Mouse (Mus musculus) left cerebral cortex, adult 2 months (tissue): ENCODE measurements around the gene Fam102b. TPM values are rescaled to one million over a fixed set of nuclear protein-coding genes. Genes with fewer than 3 reads are reported as not detected.

ENCODE experiments used
- DNase-seq, 2 experiments: peaks; one replicate each; pipeline ENCODE4 v3.0.0; 2021 to 2022; ENCODE audit warnings: low spot score in 2 of 2, mixed read lengths in 1 of 2; ENCODE audit errors: extremely low spot score in 1 of 2
- H3K27ac ChIP-seq: fragments of 200-600 bp; 2 replicates; pipeline ENCODE4 v1.8.1; 2022
- H3K4me3 ChIP-seq: fragments of 200-600 bp; 2 replicates; pipeline ENCODE4 v1.8.1; 2022
- CTCF ChIP-seq: fragments of 200-600 bp; IDR thresholded peaks from 2 replicates; pipeline ENCODE4 v1.8.1; 2022; ENCODE audit warnings: antibody characterized with exemption, mild to moderate bottlenecking, moderate library complexity
- intact Hi-C: fragments of 180-260 bp; cut with DNase I; formaldehyde crosslinking; loops from one replicate; pipeline ENCODE4 v1.15.1; 2025
- total RNA-seq, 2 experiments: library from RNA; stranded (reverse); gene quantifications; 2 replicates each; pipeline ENCODE4 v1.2.3; 2021

Gene Fam102b
- total RNA-seq, 2 experiments from 2014 or later, result 29.6 to 35.0 TPM

GRCm38 (mm10) chr3:109005777-109006176 lies 21.6 kb downstream of the Fam102b start:
- H3K27ac ChIP-seq, result no peak overlapping the region
- no peak for DNase-seq
- TF ChIP-seq CTCF, result no peak
- no peak overlapping the region for H3K4me3 ChIP-seq
- intact Hi-C loops, result no loop called here

GRCm38 (mm10) chr3:108999173-108999572 lies 28.2 kb downstream of the Fam102b start:
- no peak for DNase-seq
- Histone ChIP-seq H3K4me3 (no peak overlapping the region), H3K27ac (no peak overlapping the region)
- intact Hi-C loops, result no loop called here
- TF ChIP-seq CTCF, result no peak

- intact Hi-C loops, result no loop called here
- no peak overlapping the region for H3K27ac ChIP-seq
- no peak for TF ChIP-seq CTCF
- DNase-seq, result no peak
- H3K4me3 ChIP-seq, result no peak overlapping the region
Measured at GRCm38 (mm10) chr3:108997762-108998161, 29.6 kb downstream of the Fam102b start.

GRCm38 (mm10) chr3:108997284-108997683 lies 30.1 kb downstream of the Fam102b start:
- Histone ChIP-seq H3K4me3 (no peak overlapping the region), H3K27ac (no peak overlapping the region)
- TF ChIP-seq CTCF, result no peak
- intact Hi-C loops, result no loop called here
- DNase-seq, result no peak

GRCm38 (mm10) chr3:108995379-108995778 lies 32.0 kb downstream of the Fam102b start:
- no peak for TF ChIP-seq CTCF
- Histone ChIP-seq H3K4me3 (no peak overlapping the region), H3K27ac (no peak overlapping the region)
- no peak for DNase-seq
- intact Hi-C loops, result no loop called here

- TF ChIP-seq CTCF, result no peak
- Histone ChIP-seq H3K4me3 (no peak overlapping the region), H3K27ac (no peak overlapping the region)
- no peak for DNase-seq
- intact Hi-C loops, result no loop called here
Measured at GRCm38 (mm10) chr3:108994477-108994876, 32.9 kb downstream of the Fam102b start.

GRCm38 (mm10) chr3:108989971-108990548 lies 37.3 kb downstream of the Fam102b start:
- intact Hi-C loops, result no loop called here
- H3K4me3 ChIP-seq, result no peak overlapping the region
- no peak overlapping the region for H3K27ac ChIP-seq
- DNase-seq, result no peak
- TF ChIP-seq CTCF, result no peak

GRCm38 (mm10) chr3:108987009-108987659 lies 40.3 kb downstream of the Fam102b start:
- DNase-seq, result no peak
- no peak; the same call in 1 of the 2 replicates for TF ChIP-seq CTCF
- intact Hi-C loops, result no loop called here
- Histone ChIP-seq H3K4me3 (no peak overlapping the region), H3K27ac (no peak overlapping the region)

GRCm38 (mm10) chr3:108986534-108986933 lies 40.9 kb downstream of the Fam102b start:
- Histone ChIP-seq H3K27ac (no peak overlapping the region), H3K4me3 (no peak overlapping the region)
- DNase-seq, result no peak
- intact Hi-C loops, result no loop called here
- TF ChIP-seq CTCF, result no peak

GRCm38 (mm10) chr3:108983989-108984388 lies 43.4 kb downstream of the Fam102b start:
- intact Hi-C loops, result no loop called here
- no peak for TF ChIP-seq CTCF
- Histone ChIP-seq H3K27ac (no peak overlapping the region), H3K4me3 (no peak overlapping the region)
- no peak for DNase-seq

GRCm38 (mm10) chr3:108981946-108982345 lies 45.5 kb downstream of the Fam102b start:
- Histone ChIP-seq H3K4me3 (no peak overlapping the region), H3K27ac (no peak overlapping the region)
- DNase-seq, result no peak
- intact Hi-C loops, result no loop called here
- TF ChIP-seq CTCF, result no peak

GRCm38 (mm10) chr3:108977340-108978030 lies 49.9 kb downstream of the Fam102b start:
- Histone ChIP-seq H3K27ac (no peak overlapping the region), H3K4me3 (no peak overlapping the region)
- intact Hi-C loops, result loop anchor here (5.0 kb wide), 1 partner anchor 85 kb away; no protein-coding TSS in a partner anchor
- DNase-seq, result no peak
- peak; percentile 41 for TF ChIP-seq CTCF
